Mouse (Mus musculus): ENCODE measurements around the gene Gm49318. TPM values are rescaled to one million over a fixed set of nuclear protein-coding genes. Genes with fewer than 3 reads are reported as not detected.

Gm49318 gene
- polyA plus RNA-seq, 1 experiment = not detected

DNA sequence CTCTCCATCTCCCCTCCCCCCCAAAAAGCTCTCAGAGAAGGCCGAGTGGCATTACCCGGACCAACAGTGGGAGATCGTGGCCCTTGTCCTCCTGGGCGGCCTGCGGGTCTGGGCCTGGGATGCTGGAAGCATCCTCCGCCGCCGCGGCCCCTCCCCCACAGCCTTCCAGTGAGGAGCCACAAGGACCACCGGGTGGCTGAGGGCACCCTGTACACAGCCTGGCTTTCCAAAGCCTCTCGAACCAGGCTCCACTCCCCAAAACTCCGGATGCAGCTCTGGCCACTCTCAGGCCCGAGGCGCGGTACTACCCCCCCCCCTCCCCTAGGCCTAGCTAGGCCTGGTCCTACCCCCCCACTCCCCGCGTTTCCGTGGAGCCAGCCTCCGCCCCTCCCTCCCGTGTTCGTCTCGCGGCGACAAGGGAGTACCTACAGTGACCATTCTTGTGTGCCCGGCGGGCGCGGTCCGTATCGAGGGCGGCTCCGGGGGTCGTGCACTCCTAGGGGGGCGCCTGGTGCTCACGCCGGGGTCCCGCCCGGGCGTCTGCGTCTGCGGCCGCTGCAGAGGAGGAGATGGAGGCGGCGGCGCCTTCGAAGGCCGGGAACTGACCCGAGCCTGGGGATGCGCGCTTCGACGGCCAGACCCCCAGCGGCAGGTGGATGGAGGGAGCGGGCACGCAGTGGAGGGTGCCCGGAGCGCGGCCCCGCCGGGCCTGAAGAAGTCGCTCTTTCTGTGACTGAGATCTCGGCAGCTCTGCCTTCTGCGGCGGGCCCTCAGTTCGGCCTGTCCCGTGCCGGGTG is 19.7 kb downstream of the Gm49318 start:
- DNase-seq (ENCODE audit: low read depth) = peak; percentile 62
- TF ChIP-seq CTCF (IDR thresholded peaks at IDR 0.05; ENCODE audit: borderline replicate concordance, extremely low read depth, insufficient read depth, insufficient read length) (no peak), POLR2A (IDR thresholded peaks at IDR 0.05; ENCODE audit: borderline replicate concordance, extremely low read depth, insufficient read depth, insufficient read length, poor library complexity, severe bottlenecking) (no peak)

DNA sequence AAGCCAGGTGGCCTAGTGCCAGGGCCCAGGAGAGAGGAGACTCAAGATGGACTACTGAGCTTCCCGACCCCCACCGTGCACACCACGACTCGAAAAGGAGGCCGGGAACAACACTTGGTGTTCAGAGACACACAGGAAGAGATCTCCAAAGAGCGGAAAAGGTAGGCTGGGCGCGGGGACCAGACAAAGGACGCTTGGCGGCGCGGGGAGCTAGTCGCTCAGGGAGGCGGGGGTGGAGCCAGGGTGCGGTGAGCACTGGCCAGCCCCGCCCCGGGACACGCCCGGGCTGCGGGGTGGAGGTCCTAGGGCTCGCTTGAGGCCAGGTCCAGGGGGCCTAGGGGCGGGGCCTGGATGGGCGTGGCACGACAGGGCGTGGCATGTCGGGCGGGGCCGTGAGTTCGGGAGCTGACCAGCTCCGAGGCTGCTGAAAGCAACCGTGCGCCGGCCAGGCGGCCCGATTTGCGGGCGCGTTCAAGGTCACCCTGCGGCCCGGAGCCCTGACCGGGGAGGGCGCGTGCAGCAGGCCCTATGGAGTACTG is 20.6 kb downstream of the Gm49318 start:
- TF ChIP-seq POLR2A (IDR thresholded peaks at IDR 0.05; ENCODE audit: borderline replicate concordance, extremely low read depth, insufficient read depth, insufficient read length, poor library complexity, severe bottlenecking) (peak; percentile 41; the same call in 1 of the 2 replicates), CTCF (IDR thresholded peaks at IDR 0.05; ENCODE audit: borderline replicate concordance, extremely low read depth, insufficient read depth, insufficient read length) (no peak)
- DNase-seq (ENCODE audit: low read depth) = peak; percentile 91

DNA sequence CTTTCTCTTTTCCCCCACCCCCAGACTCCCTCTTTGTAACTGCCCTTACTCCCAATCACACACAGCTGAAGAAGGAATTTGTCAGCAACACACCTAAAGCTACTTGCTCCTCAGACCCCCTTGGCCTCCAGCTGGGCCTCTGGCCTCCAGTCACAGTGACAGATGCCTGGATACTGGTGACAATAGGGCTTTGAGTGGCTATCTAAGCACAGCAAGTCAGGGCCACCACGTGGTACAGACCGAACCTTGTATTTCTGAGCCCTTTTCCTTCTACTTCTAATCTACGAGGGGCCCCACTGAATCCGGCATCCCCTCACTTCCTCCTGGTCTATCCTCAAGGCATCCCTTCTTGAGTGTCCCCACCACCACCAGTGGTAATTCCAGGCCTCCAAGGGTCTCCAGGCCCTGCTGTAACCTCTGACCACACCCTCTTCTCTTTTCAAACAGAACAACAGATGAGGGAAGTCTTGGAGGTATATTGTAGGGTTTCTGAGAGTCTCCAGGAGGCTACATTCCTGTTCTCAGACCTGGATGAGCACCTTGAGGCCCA is 21.3 kb downstream of the Gm49318 start:
- peak; percentile 62 for DNase-seq (ENCODE audit: low read depth)
- TF ChIP-seq CTCF (IDR thresholded peaks at IDR 0.05; ENCODE audit: borderline replicate concordance, extremely low read depth, insufficient read depth, insufficient read length) (no peak), POLR2A (IDR thresholded peaks at IDR 0.05; ENCODE audit: borderline replicate concordance, extremely low read depth, insufficient read depth, insufficient read length, poor library complexity, severe bottlenecking) (no peak)

DNA sequence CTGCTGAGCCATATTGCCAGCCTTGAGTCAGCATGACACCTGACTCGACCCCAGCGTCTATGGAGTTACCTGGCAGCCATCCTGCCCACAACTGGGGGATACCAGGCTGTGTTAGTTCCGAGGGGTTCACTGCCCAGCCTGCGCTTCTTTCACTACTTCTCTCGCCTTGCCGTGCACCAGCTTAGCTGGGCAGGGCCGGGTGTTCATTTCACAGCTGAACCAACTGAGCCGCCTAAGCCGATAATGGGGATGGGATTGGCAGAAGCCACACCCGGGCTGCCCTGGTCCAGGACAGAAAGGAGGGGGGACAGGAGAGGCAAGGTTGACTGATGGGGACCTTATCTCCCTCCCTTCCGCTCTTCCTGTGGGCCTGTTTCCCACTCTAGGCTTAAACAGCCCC is 21.7 kb downstream of the Gm49318 start:
- peak; percentile 38 for DNase-seq (ENCODE audit: low read depth)
- TF ChIP-seq POLR2A (IDR thresholded peaks at IDR 0.05; ENCODE audit: borderline replicate concordance, extremely low read depth, insufficient read depth, insufficient read length, poor library complexity, severe bottlenecking) = no peak
- TF ChIP-seq CTCF (IDR thresholded peaks at IDR 0.05; ENCODE audit: borderline replicate concordance, extremely low read depth, insufficient read depth, insufficient read length) = no peak

DNA sequence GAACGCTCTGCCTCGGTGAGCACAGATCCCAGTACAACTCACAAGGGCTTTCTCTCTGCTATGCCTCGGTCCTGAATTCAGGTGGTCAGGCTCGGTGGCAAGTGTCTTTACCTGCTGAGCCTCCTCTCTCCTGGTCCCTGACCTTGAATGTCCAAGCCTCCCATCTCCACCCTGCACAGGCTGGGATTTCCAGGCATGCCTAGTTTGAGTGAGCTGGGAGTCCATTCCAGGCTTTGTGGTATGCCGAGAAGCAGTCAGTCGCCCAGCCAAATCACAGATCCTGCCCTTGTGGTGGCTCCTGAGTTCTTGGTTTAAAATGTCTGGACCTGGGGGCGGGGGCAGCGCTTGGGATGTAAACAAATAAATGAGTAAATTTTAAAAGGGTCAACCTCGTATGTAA is 23.7 kb downstream of the Gm49318 start:
- no peak for DNase-seq (ENCODE audit: low read depth)
- no peak for TF ChIP-seq CTCF (IDR thresholded peaks at IDR 0.05; ENCODE audit: borderline replicate concordance, extremely low read depth, insufficient read depth, insufficient read length)
- TF ChIP-seq POLR2A (IDR thresholded peaks at IDR 0.05; ENCODE audit: borderline replicate concordance, extremely low read depth, insufficient read depth, insufficient read length, poor library complexity, severe bottlenecking) = no peak

DNA sequence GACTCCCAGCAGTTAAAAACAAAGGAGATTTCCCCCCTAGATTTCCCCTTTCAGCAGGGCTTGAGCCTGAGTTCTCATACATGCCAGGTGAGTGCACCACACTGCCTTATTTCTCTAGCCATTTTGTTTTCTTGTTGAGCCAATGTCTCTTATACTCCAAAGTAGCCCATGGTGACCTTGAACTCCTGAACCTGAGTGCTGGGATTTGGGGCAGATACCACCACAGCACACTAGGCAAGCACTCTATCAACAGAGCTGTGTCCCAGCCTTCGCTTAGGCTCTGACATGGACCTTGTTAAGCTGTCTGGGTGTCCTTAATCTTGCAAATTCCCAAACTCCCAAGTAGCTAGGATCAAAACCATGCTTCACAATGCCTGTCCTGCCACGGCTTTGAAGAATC is 29.2 kb downstream of the Gm49318 start:
- no peak for DNase-seq (ENCODE audit: low read depth)

DNA sequence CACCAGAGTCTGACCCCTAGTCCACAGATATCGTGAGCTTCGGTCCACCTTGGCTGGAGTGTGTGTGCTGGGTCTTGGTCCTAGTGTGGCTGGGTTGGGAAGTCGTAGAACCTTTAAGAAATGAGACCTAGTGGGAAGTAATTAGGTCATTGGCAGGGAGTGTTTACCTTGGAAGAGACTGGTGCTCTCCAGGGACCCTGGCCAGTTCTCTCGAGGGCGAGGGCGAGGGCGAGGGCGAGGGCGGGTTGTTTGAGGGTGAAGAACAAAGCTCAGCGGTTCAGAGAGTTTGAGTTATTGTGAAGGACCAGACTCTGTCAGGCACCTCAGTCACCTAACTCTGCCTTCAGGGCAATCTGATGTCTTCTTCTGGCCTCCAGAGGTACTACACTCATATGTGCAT is 33.2 kb downstream of the Gm49318 start:
- no peak for TF ChIP-seq CTCF (IDR thresholded peaks at IDR 0.05; ENCODE audit: borderline replicate concordance, extremely low read depth, insufficient read depth, insufficient read length)
- TF ChIP-seq POLR2A (IDR thresholded peaks at IDR 0.05; ENCODE audit: borderline replicate concordance, extremely low read depth, insufficient read depth, insufficient read length, poor library complexity, severe bottlenecking) = no peak
- DNase-seq (ENCODE audit: low read depth) = no peak

More for the DNA sequence above, 29.2 kb downstream of the Gm49318 start:
- TF ChIP-seq CTCF (IDR thresholded peaks at IDR 0.05; ENCODE audit: borderline replicate concordance, extremely low read depth, insufficient read depth, insufficient read length) (no peak), POLR2A (IDR thresholded peaks at IDR 0.05; ENCODE audit: borderline replicate concordance, extremely low read depth, insufficient read depth, insufficient read length, poor library complexity, severe bottlenecking) (no peak)

DNA sequence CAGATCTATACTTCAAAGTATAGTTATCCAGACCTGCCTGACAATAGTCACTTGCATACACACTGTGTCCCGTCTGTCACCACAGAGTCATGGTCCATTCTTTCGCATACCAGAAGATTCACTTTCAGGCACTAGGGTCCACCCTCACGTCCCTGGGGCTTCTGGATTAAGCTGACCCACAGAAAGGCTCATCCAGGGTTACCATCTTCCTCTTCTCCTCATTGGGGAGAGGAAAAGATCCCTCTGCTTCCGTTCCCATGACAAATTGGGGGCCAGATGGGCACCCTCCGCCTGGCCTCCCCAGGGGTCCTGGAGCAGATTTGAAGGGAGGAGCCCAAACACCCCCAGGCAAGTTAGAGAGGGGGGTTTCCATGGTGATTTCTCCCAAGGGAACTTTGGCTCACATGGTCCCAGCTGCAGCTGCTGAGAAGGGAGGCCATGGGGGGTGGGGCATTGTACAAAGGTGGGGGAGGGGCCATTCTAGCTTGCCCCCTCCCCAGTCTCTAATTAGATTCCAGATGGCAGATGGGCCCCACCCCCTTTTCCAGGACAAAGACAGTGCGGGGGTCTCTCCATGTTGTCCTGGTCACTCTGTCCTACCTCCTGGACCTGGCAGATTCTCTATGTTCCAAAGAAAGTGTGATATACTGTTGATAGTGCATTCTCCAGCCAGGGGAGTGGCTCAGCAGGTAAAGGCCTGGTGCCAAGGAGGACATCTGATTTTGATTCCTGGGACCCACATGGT is 35.6 kb downstream of the Gm49318 start:
- peak; percentile 78 for DNase-seq (ENCODE audit: low read depth)
- TF ChIP-seq CTCF (IDR thresholded peaks at IDR 0.05; ENCODE audit: borderline replicate concordance, extremely low read depth, insufficient read depth, insufficient read length) (no peak), POLR2A (IDR thresholded peaks at IDR 0.05; ENCODE audit: borderline replicate concordance, extremely low read depth, insufficient read depth, insufficient read length, poor library complexity, severe bottlenecking) (no peak)

DNA sequence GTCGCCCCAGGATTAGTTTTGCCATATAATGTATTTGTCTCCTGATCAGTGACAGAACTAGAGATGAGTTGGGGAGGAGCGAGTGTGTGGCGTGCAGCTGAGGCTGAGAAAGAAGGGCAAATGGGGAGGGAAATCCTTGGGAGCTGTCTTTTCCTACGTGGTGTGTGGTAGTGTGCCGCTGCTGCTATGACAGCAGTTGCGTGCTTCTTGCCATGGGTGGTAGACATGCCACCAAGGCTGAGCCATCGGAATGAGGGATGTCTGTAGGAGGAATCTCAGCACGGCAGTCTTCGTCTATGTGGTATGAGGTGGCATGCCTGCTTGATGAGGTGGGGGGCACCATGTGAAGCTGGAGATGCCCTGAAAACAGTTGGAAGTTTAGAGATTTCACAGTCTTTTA is 40.7 kb downstream of the Gm49318 start:
- TF ChIP-seq POLR2A (IDR thresholded peaks at IDR 0.05; ENCODE audit: borderline replicate concordance, extremely low read depth, insufficient read depth, insufficient read length, poor library complexity, severe bottlenecking) (no peak), CTCF (IDR thresholded peaks at IDR 0.05; ENCODE audit: borderline replicate concordance, extremely low read depth, insufficient read depth, insufficient read length) (no peak)
- DNase-seq (ENCODE audit: low read depth) = no peak

DNA sequence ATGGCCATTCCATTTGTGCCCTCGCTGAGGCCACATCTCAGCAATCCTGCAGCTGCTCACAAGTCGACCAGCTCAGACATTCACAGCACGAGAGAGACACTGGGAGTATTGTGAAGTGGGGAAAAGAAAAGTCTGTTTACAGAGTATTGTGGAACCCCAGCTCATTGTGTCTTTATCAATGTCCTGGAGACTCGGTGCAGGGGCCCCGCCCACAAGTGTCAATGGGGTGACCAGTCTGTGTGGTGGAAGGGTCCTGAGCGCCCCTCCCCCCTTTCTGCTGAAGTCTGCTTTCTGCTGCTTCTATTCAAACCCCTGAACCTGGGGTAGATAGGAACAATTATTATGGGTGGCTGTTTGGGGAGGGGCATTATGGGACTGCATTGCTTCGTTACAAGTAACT is 42.6 kb downstream of the Gm49318 start:
- peak; percentile 33 for DNase-seq (ENCODE audit: low read depth)
- TF ChIP-seq CTCF (IDR thresholded peaks at IDR 0.05; ENCODE audit: borderline replicate concordance, extremely low read depth, insufficient read depth, insufficient read length) (no peak), POLR2A (IDR thresholded peaks at IDR 0.05; ENCODE audit: borderline replicate concordance, extremely low read depth, insufficient read depth, insufficient read length, poor library complexity, severe bottlenecking) (no peak)

DNA sequence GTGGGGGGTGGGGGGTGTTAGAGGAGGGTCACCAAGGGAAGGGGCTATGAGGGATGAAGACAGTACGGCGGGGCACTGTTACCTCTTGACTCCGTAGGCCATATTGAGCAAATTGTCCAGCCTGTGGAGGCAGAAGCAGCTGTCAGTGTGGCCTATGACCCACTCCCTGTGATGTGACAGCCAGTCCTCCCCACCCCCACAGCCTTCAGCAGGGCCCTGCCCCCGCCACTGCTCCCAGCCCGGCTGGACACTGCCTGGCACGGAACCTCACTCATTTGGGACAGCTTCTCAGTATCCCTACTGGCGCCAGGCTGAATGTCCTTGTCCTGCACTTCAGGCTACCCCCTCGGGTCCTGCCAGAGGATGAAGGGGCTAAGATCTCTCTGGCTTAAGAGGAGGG is 46.5 kb downstream of the Gm49318 start:
- no peak for DNase-seq (ENCODE audit: low read depth)
- TF ChIP-seq POLR2A (IDR thresholded peaks at IDR 0.05; ENCODE audit: borderline replicate concordance, extremely low read depth, insufficient read depth, insufficient read length, poor library complexity, severe bottlenecking) (no peak), CTCF (IDR thresholded peaks at IDR 0.05; ENCODE audit: borderline replicate concordance, extremely low read depth, insufficient read depth, insufficient read length) (no peak)

Measured in brain, embryonic 14.5 days (tissue).